Mouse (Mus musculus): ENCODE measurements around the gene Tcf7l1.

Tcf7l1 gene

DNA sequence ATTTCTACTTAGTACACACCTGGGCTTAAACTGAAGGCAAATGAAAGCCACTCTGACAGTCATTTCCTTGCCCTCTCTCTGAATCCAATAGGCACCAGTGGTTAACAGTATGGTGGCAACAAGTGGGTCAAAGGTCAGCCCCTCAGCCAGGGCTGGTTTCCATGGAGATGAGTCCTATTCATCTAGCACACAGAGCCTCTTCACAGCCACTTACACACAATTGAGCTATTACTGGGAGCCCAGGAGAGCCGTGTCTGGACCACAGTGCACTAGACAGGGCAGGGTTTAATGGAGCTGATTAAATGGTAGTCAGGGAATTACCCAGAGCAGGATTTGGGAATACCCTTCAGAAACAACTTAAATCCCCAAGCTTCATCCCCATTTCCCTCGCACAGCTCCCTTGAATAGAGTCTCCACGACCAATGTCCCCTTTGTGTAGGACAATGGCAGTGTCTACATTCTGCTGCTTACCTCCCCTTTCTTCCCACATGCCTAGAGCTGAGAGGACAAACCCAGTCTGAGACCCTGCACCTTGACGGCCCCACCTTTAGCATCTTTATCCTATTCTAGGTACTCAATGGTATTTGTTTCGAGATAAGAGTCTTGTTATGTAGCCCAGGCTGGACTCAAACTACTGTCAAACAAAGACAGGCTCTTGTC, 89.5 kb downstream of the Tcf7l1 start:
- DNase-seq (ENCODE audit: low read depth, low spot score) = no peak

DNA sequence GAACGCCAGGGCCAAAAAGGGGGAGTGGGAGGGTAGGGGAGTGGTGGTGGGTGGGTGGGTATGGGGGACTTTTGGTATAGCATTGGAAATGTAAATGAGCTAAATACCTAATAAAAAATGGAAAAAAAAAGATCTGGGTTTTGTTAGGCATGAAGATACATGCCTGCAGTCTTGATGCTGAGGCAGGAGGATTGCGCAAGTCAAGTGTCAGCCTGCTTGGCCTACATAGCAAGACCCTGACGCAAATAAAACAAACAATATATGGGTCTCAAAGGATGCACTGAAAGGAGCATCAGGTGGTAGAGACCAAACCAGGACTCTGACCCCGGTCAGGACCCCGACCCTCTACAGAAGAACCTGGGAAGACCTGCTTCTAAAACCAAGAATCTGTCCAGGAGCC, 90.5 kb downstream of the Tcf7l1 start:
- no peak for DNase-seq (ENCODE audit: low read depth, low spot score)

DNA sequence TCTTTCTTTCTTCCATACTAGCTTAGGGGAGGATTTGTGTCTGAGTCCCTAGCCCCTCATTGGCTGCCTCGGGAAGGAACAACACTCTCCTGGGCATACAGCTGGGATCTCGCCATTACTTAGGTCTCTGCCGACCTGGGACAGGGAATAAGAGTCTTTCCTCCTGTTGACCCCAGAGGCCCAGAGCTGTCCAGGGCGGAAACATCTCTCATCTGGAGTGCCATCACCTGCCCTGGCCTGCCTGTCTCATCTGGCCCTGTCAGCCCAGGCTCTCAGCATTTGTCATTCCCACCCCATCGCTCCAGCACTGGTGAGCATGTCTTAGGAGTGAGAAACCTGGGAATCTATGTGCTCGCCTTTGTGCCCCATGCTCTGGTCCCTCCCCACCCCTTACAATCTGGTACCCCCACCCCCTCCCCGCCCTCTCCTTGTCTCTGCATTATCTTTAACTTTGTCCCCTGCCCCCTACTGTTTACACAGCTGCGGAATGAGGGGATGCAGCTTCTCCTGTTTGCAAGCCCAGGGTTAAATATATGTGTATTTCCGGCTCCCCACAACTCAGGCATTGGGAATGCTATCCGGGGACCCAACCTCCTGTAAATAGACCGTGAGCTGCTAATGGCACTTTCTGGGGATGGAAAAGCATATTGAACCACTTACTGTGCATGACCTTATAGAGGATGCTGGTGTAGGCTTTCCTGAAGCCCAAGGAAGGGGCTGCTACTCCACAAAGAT, 92.3 kb downstream of the Tcf7l1 start:
- no peak for DNase-seq (ENCODE audit: low read depth, low spot score)

DNA sequence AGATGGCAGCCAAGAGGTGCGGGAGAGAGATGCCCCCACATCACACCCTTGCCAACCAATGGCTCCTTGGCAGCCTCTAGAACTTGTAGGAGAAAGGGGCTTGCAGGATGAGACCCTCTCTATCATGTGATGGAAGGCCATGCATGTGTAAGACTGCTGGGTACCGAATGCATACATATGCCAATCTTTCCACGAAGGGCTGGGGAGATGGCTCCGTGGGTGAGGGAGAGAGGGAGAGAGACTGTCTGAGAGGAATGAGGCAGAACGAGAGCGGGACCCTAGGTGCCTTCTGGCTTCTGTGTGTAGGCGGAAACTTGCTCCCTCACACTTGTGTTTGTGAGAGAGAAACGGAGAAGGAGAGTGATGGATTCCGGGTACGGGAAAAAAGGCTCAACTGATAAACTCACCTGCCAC, 94.3 kb downstream of the Tcf7l1 start:
- no peak for DNase-seq (ENCODE audit: low read depth, low spot score)

DNA sequence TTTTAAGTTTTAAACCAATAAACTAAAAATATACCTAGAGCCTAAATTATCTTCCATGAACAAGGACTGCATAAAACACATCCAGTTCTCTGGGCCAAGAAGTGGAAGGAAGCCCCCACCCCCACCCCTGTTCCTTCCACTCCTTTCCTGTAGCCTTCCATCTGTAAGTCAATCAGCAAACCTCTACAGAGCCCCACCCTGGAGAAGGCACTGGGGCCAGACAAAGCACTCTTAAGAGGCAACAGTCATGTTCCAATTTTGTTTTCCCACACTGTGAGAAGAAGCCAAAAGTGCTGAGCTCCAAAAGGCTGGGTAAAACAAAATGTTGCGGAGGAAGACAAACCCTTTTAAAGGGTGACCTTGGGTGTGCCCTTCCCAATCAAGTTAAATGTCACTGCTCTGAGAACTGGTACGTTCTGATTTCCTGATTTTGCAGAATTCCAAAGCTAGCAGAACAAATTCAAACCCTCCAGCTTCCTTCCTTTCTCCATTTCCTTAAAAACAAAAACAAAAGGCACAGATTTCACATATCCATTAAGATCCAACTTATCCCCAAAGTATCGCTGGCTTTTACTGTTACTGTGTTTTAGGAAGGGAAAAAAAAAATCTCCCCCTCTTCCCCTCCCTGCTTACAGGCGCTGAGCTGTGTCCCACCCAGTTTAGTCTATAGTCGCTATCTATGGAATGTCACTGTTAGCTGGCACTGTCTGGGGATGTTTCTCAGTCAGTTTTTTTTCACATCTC, 94.8 kb downstream of the Tcf7l1 start:
- no peak for DNase-seq (ENCODE audit: low read depth, low spot score)

DNA sequence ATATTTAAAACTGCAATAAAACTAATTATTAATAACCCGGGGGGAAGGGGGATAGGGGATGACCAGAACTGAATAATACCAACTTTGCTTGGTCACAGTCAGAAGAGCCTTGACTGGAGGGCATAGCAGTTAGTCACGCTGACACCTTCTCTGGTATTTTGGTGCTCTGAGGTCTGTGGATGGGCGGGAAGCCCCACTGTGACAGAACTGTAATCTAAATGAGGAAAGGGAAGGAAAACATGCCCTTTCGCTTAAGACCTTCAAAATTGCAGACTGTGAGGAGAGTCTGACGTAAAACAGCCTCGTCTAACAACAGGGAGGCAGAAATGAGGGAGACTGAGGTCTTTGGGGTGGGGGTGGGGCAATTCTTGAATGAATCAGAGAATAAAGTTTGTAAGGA, 96.6 kb downstream of the Tcf7l1 start:
- no peak for DNase-seq (ENCODE audit: low read depth, low spot score)

DNA sequence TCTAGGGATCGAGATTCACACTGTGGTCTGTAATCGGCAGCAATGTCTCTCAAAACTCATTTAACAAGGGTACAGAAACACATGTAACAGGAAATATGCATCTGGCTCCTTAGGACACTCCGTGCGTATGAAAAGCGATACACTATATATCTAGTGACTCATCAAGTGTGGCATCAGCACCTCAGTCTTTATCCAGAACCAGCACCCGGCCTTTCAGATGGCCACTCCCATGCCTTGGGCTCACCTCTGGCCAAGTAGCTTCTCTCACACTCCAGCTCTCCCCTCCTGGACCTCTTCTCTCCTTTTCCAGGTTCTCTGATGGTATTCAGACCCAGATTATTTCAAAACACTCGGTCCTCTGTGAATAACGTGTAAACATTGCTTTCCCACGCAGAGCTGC, 97.5 kb downstream of the Tcf7l1 start:
- no peak for DNase-seq (ENCODE audit: low read depth, low spot score)

DNA sequence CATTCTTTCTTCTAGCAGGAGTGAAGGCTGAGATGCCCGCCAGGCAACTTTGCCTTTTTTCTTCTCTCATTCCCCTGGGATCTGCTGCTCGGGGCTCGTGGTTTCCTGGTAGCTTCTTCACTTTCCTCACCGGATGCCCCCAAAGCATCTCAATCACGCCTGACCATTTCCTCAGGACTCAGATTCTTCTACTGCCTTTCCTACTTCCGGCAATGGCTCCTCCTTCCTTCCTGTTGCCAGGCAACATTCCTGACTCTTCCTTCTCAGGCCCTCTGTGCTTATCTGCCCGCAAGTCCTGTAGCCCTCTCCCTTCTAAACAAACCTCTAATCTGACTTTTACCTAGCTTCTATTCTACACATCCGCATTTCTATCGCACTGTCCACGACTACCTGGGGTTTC, 98.5 kb downstream of the Tcf7l1 start:
- DNase-seq (ENCODE audit: low read depth, low spot score) = no peak

DNA sequence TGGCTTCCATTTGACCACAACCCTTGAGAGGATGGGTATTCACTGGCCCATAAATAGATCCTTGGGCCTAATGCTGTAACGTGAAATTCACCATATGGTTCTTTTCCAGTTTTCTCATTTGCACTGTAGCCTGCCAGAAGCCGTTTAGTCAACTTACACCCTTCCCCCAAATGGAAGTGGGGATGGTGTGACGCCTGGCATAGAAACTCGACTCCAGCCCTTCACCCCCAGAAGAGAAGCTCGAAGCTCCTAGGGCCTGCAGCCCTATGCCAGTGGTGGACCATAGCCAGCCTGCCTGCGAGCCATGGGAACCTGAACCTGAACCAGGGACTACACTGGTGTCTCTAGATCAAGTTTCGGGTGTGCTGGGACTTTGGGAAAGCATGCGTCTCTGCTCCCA, 99.1 kb downstream of the Tcf7l1 start:
- no peak for DNase-seq (ENCODE audit: low read depth, low spot score)

DNA sequence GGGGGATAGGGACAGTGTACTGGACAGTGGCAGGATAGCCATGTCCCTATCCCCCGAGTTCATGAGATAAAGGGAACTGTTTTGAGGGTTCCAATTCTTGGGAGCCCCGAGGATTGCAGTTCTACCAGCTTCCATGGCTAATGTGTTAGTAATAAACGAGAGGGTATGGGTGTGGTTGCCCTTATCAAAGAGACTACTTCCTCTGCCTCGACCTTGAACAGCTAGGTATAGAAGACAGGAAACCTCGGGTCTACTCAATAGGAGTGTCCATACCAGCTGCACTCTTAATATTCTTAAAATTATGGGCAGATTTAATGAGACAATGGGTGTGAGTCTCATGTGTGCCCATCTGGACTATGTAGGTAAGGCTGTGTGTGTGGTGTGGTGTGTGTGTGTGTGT, 100.0 kb downstream of the Tcf7l1 start:
- no peak for DNase-seq (ENCODE audit: low read depth, low spot score)

DNA sequence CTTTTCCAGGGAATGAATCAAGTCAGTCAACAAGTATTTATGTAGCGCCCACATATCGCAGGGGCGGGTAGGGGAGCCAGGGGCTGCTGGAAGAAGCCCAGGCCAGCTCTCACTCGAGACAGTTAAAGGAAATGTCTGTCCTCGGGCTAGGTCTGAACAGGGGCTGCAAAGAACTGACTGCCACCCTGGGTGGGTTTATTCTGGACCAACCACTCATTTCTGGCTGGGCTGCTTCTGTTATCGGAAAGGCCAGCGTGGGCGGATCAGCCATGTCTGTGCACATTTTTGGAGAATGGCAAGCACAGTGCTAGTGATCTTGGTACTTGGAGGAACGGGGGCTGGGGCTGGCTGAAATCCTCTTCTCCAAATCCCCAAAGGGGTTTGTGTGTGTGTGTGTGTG, 103.9 kb downstream of the Tcf7l1 start:
- DNase-seq (ENCODE audit: low read depth, low spot score) = no peak

DNA sequence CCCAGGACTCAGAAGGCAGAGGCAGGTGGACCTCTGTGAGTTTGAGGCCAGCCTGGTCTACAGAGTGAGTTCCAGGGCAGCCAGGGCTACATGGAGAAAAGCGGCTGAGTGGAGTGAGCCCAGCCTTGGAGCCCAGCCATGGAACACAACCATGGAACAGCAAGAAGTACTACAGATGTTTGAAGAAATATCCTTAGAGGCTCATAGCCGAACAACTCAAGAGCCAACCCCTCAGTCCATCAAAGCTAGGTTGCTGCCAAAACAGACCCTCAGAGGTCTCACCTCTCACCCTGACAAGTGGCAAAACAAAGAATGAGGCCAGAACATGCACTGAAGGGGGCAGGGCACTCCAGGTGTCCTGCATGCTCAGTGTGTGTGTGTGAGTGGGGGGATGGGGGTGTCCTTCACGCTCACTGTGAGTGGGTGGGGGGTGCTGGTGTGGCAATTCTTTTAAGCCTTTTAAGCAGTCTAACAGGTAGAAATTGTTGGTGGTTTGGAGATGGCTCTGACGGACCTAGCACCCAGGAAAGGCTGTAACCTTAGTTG, 104.7 kb downstream of the Tcf7l1 start:
- DNase-seq (ENCODE audit: low read depth, low spot score) = no peak

DNA sequence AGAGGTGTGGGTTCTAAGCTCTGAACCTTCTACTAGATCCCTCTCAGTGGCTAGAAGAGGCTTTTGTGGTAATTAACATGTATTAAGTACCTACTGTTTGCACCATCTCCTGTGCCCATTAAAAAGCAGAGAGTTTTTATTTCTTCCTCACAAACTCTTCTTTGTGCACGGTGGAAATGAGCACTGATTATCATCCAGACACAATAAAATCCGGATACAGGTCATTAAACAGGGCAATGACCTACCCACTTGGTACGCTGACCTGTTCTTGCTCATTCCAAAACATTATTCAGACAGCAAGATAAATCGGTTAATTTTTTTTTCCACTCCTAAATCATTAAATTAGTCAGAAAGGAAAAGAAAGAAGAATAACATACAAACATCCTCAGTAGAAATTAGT, 106.8 kb downstream of the Tcf7l1 start:
- DNase-seq (ENCODE audit: low read depth, low spot score) = no peak

DNA sequence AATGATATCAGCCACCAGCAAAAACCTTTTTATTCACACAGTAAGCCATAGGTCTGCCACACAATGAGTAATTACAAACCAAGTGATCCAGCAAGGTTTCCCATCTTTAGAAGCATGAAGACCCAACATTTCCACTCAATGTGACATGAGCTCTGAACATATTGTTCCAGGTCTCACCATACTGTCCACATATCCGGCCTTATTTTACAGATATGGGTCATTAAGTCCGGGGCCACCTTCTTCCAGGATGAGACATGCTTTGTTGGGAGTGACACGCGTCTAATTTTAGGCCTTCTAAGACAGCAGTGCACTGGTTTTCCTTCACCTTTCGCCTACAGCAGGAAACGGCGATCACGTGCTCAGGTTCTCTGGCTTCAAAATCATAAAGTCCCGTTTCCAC, 108.1 kb downstream of the Tcf7l1 start:
- no peak for DNase-seq (ENCODE audit: low read depth, low spot score)

DNA sequence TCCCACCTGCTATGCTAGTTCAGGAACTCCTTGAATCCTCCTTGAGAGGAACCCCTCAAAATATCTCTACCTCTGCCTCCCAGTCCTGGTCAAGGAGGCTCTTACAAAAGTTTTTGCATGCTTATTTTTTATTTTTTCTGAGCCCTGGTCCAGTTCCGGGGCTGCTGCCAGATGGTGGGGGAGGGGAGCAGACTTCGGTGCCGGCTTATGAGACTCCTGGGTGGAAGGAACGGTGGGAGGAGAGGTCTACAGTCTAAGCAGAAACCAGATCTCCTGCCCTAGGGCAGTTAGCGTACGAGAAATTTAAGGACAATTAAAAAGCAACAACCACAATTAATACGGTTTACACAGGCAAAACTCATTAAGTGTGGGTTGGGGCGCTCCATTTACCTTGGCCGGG, 110.4 kb downstream of the Tcf7l1 start:
- DNase-seq (ENCODE audit: low read depth, low spot score) = no peak

DNA sequence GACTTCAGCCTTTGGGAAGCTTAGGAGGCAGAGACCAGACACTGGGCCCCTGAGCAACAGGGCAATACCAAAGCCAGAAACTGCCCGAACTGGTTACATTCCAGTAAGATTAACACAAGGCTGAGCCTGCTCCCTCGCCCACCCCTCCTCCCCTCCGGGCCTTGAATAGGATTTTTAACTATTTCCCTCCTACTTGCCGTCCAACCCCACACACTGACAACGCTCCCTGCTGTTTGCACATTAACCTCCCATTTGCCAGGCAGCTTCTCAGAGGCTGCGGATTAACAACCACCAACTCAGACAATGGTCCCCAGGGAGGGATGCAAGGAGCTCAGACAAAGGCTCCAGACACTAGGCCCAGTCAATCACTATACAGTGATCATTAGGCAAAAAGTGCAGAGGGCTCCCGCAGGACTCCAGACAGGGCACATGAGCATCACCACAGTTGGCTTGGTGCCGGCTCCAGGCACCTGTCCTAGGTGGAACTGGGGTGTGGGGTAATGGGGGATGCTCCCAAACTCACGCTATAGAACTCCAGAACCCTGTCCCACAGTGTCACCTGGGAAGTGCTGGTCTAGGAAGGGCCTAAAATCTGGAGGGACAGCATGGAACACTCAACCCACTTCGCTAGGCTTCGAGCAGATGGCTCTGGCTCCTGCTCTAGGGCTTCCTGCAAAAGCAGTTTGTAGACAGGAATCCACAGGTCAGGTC, 111.4 kb downstream of the Tcf7l1 start:
- DNase-seq (ENCODE audit: low read depth, low spot score) = no peak

DNA sequence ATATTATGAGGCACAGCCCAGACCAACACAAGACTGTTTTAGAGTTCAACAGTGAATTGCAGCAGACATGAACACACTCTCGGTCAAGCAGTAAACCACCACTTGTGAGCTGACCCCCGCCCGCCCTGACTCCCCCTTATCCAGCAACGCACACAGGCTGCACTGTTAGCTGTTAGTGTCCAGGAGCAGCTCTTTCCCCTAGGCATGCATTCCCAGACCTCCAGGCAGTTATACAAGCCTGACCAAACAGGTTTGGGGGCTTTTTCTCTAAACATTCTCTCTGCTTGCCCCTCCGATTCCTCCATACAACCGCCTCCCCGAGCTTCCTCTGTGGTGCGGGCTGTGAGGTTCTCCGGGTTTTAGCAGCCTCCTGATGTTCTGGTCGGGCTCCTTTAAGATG, 112.0 kb downstream of the Tcf7l1 start:
- no peak for DNase-seq (ENCODE audit: low read depth, low spot score)

DNA sequence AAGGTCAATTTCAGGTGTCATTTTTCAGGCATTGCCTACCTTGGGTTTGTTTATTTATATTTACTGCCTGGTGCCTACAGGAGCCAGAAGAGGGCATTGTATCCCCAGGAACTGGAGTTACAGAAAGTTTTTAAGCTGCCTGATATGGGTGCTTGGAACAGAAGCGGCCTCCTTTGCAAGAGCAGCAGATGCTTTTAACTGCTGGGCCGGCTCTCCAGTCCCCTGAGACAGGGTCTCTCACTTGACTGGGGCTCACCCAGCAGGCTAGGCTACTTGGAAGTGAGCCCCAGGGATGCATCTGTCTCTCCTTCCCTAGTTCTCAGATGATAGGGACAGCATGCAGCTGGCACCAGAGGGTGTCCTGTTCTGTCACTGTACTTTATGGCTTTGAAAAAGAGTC, 112.7 kb downstream of the Tcf7l1 start:
- no peak for DNase-seq (ENCODE audit: low read depth, low spot score)

DNA sequence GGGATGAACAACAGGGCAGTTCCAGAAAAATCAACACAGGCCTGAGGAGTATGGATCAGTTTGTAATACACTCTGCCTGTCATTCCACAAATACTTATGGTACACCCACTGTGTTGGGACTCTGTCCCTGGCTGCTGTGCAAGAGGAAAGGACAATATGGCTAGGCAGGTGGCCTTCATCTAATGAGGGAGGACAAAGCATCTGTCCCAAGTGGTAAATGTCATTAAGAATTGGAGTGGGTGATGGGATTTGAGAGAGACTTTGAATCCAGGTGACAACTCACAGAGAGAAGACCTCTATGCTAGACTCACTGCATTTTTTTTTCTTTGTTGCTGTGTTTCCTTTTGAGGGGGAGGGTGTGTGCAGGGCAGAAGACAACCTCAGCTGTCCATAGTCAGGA, 115.3 kb downstream of the Tcf7l1 start:
- no peak for DNase-seq (ENCODE audit: low read depth, low spot score)

DNA sequence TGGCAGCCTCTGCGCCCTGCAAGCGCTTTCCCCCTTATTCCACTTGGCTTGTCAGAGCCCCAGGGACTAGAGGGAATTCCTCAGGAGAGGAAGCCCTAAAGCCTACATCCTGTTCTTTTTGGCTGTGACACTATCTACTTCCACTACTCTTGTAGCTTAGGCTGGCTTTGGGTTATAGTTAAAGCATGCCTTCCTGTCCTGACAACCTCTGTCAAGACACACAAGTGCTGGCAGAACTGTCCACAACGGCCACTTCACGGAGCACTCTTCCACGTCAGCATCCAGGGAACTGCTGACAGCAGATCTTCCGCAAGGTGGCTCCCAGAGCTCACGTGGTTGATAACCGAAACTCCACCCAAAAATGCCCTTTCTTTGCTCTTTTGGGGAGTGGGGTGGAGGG, 117.9 kb downstream of the Tcf7l1 start:
- no peak for DNase-seq (ENCODE audit: low read depth, low spot score)

DNA sequence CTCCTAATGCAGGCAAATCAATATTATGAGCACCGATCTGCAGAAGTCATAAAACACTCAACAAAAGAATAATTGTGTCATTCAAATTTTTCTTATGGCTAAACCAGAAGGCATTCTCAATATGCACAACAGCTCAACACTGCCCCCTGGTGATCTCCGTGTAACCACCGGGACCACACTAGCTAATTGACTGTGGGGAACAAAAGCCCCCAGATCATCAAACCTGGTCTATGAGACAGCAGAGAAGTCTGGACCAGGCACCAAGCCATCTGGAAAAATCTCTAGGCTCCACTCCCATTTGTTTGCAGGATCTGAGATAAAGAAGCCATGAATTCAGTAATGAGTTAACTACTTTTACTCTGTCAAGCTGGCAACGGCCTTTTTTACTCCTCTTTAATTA, 122.0 kb downstream of the Tcf7l1 start:
- DNase-seq (ENCODE audit: low read depth, low spot score) = no peak

DNA sequence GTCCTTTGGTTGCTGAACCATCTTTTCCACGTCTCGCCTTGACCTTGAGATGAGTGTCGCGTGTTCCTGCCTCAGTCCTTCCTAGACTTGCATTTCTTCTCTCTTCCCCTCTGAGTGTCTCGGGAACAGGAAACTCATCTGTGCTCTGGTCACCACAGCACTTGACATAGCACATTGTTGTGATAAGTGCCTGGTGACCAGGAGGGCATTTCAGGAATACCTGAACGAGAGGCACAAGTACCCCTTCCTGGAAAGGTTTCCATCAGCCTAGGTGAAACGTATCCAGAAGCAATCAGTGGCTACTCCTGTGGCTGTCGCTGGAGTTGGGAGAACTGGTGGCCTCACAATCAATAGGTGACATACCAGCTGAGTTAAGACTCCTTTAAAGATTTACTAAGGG, 124.8 kb downstream of the Tcf7l1 start:
- DNase-seq (ENCODE audit: low read depth, low spot score) = no peak

All from retina, adult 2 months (tissue).